Mouse (Mus musculus) stomach, postnatal 0 days (tissue): ENCODE measurements around the gene Sestd1.

Experiments used
- CTCF ChIP-seq: IDR thresholded peaks from 2 replicates; pipeline ENCODE4 v1.5.1; 2016; ENCODE audit warnings: antibody characterized with exemption, low read depth, mild to moderate bottlenecking, moderate library complexity
- EP300 ChIP-seq: optimal IDR thresholded peaks from 2 replicates; pipeline ENCODE3; 2016; ENCODE audit warnings: antibody characterized with exemption

- TF ChIP-seq CTCF (no peak), EP300 (no peak)
Measured at GRCm38 (mm10) chr2:77279861-77280511, 406 bp downstream of the Sestd1 start.
